In the genomic region with DNA sequence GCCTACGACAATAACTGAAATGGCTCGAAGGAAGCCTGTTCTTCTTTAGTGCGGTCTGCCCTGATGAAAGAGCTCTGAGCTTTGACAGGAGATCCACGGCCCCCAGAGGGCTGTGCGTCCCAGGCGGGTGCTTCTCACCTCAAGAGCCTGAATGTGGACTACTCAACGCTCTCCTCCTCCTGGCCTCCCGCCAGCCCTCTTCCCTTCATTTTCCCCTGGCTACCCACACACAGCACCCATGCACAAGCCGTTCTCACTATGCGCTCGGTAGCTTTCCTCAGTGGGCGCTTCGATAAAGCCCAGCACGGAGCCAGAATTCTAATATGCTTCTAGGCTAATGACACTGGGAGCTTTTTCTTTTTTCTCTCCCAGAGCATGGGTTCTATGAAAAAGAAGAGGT, we compare ENCODE assay signal across 11 mouse cellular contexts. TPM values are rescaled to one million over a fixed set of nuclear protein-coding genes. Genes with fewer than 3 reads are reported as not detected.
A peak's percentile ranks its signal among the peaks of the same experiment; 100 is the strongest.
DNase-seq lines count a peak whose midpoint lies in the region; ATAC-seq and TF ChIP-seq lines count a peak whose summit lies in the region.
"Had no signal": no experiment of that assay in that cellular context is flagged by ENCODE, and none has a peak within 500 bp of the region (broad histone marks: within the 10 kb centered on the region; RNA-seq: fewer than 3 reads in every experiment).

No protein-coding gene starts in this region.

- 0 out of 2 replicates have a peak overlapping the region, but pooled peaks have one; percentile 14 for H3K27ac ChIP-seq in forebrain, embryonic 13.5 days
- H3K27ac ChIP-seq in forebrain, postnatal 0 days (ENCODE audit: low read depth, low read length) = no peak overlapping the region
- no peak overlapping the region; the same call in 1 of the 2 replicates for H3K27ac ChIP-seq in limb, embryonic 13.5 days
- no peak overlapping the region for H3K27ac ChIP-seq in limb, embryonic 10.5 days
- peak overlapping the region; percentile 24; the same call in 1 of the 2 replicates for H3K27ac ChIP-seq in forebrain, embryonic 14.5 days (ENCODE audit: low read depth, low read length)
- H3K27ac ChIP-seq in midbrain, embryonic 15.5 days = peak overlapping the region; percentile 62
- H3K27ac ChIP-seq in kidney, adult 2 months (ENCODE audit: insufficient read depth, low read depth, low read length) = no peak overlapping the region
- H3K27ac ChIP-seq: liver, embryonic 14.5 days had no signal

- peaks cover 19% of the 10 kb centered on the region for H3K4me1 ChIP-seq in forebrain, embryonic 13.5 days
- no peaks in the 10 kb centered on the region for H3K4me1 ChIP-seq in forebrain, postnatal 0 days (ENCODE audit: insufficient read depth)
- H3K4me1 ChIP-seq in limb, embryonic 13.5 days = peaks cover 1% of the 10 kb centered on the region; the same call in 1 of the 2 replicates
- H3K4me1 ChIP-seq in limb, embryonic 10.5 days = peaks cover 5% of the 10 kb centered on the region
- peaks cover 5% of the 10 kb centered on the region for H3K4me1 ChIP-seq in forebrain, embryonic 14.5 days (ENCODE audit: control insufficient read depth, insufficient read depth, low read length)
- H3K4me1 ChIP-seq in midbrain, embryonic 15.5 days = peaks cover 10% of the 10 kb centered on the region
- H3K4me1 ChIP-seq in kidney, adult 2 months (ENCODE audit: control insufficient read depth, insufficient read depth, low read length) = no peaks in the 10 kb centered on the region

- DNase-seq in forebrain, postnatal 0 days = no peak
- DNase-seq in limb, embryonic 10.5 days (ENCODE audit: low spot score) = no peak
- peak; percentile 19 for DNase-seq in forebrain, embryonic 14.5 days (ENCODE audit: low spot score)
- DNase-seq in kidney, adult 2 months = no peak
- DNase-seq: kidney, postnatal 36 days had no signal

- no peak for TF ChIP-seq CTCF in forebrain, postnatal 0 days (IDR thresholded peaks at IDR 0.05; ENCODE audit: low read depth)
- TF ChIP-seq CTCF in kidney, adult 2 months (conservative IDR thresholded peaks at IDR 0.05; ENCODE audit: insufficient read depth, insufficient read length, low read depth, low read length) = no peak

- no peak overlapping the region for H3K4me2 ChIP-seq in forebrain, embryonic 13.5 days
- no peak overlapping the region for H3K4me2 ChIP-seq in forebrain, postnatal 0 days (ENCODE audit: low read depth)
- H3K4me2 ChIP-seq in limb, embryonic 13.5 days (replicated peaks) = no peak overlapping the region
- no peak overlapping the region for H3K4me2 ChIP-seq in forebrain, embryonic 14.5 days (ENCODE audit: low read length)
- peak overlapping the region; percentile 11; the same call in 1 of the 2 replicates for H3K4me2 ChIP-seq in midbrain, embryonic 15.5 days

- H3K9ac ChIP-seq in forebrain, embryonic 13.5 days = no peak overlapping the region
- no peak overlapping the region for H3K9ac ChIP-seq in forebrain, postnatal 0 days
- H3K9ac ChIP-seq in limb, embryonic 13.5 days = peak overlapping the region; percentile 0; the same call in 1 of the 2 replicates
- peak overlapping the region; percentile 40; the same call in 1 of the 2 replicates for H3K9ac ChIP-seq in forebrain, embryonic 14.5 days (ENCODE audit: low read length)
- H3K9ac ChIP-seq in midbrain, embryonic 15.5 days = no peak overlapping the region
- H3K9ac ChIP-seq: liver, embryonic 14.5 days had no signal

- no peak overlapping the region for H3K4me3 ChIP-seq in forebrain, embryonic 13.5 days
- H3K4me3 ChIP-seq in forebrain, postnatal 0 days (ENCODE audit: low read depth, low read length) = no peak overlapping the region
- H3K4me3 ChIP-seq in limb, embryonic 13.5 days = no peak overlapping the region
- no peak overlapping the region for H3K4me3 ChIP-seq in limb, embryonic 10.5 days
- H3K4me3 ChIP-seq in forebrain, embryonic 14.5 days (ENCODE audit: low read depth, low read length) = no peak overlapping the region
- no peak overlapping the region for H3K4me3 ChIP-seq in midbrain, embryonic 15.5 days
- no peak overlapping the region for H3K4me3 ChIP-seq in kidney, adult 2 months (ENCODE audit: insufficient read depth, low read depth, low read length)
- H3K4me3 ChIP-seq: megakaryocyte, embryonic 14.5 days had no signal

- 58% methylated on average over 14 of the region's 14 CpGs for WGBS in forebrain, embryonic 13.5 days
- 45% methylated on average over 14 of the region's 14 CpGs for WGBS in forebrain, postnatal 0 days
- WGBS in limb, embryonic 13.5 days = 74% methylated on average over 14 of the region's 14 CpGs
- WGBS in limb, embryonic 10.5 days = 73% methylated on average over 14 of the region's 14 CpGs
- WGBS in forebrain, embryonic 14.5 days = 57% methylated on average over 14 of the region's 14 CpGs
- WGBS in midbrain, embryonic 15.5 days = 65% methylated on average over 14 of the region's 14 CpGs
- 84% methylated on average over 14 of the region's 14 CpGs for WGBS in kidney, adult 2 months

- no peaks in the 10 kb centered on the region for H3K27me3 ChIP-seq in forebrain, embryonic 13.5 days
- no peaks in the 10 kb centered on the region for H3K27me3 ChIP-seq in forebrain, postnatal 0 days (ENCODE audit: insufficient read depth, low read length)
- H3K27me3 ChIP-seq in limb, embryonic 13.5 days = no peaks in the 10 kb centered on the region
- no peaks in the 10 kb centered on the region for H3K27me3 ChIP-seq in limb, embryonic 10.5 days (ENCODE audit: low read depth, poor library complexity, severe bottlenecking)
- no peaks in the 10 kb centered on the region for H3K27me3 ChIP-seq in forebrain, embryonic 14.5 days (replicated peaks; ENCODE audit: control insufficient read depth, insufficient read depth, low read length)
- no peaks in the 10 kb centered on the region for H3K27me3 ChIP-seq in midbrain, embryonic 15.5 days (replicated peaks)
- H3K27me3 ChIP-seq in kidney, adult 2 months (replicated peaks; ENCODE audit: control insufficient read depth, insufficient read depth, low read length) = no peaks in the 10 kb centered on the region
- H3K27me3 ChIP-seq: megakaryocyte, embryonic 14.5 days had no signal

- H3K36me3 ChIP-seq in forebrain, embryonic 13.5 days (ENCODE audit: poor library complexity, severe bottlenecking) = peaks cover 12% of the 10 kb centered on the region; the same call in 1 of the 2 replicates
- no peaks in the 10 kb centered on the region for H3K36me3 ChIP-seq in forebrain, postnatal 0 days (ENCODE audit: insufficient read depth)
- no peaks in the 10 kb centered on the region for H3K36me3 ChIP-seq in limb, embryonic 13.5 days
- H3K36me3 ChIP-seq in limb, embryonic 10.5 days = peaks cover 10% of the 10 kb centered on the region; the same call in 1 of the 2 replicates
- H3K36me3 ChIP-seq in forebrain, embryonic 14.5 days (ENCODE audit: control insufficient read depth, insufficient read depth, low read length) = no peaks in the 10 kb centered on the region
- 0 out of 2 replicates have a peak, but pooled peaks cover 6% of the 10 kb centered on the region for H3K36me3 ChIP-seq in midbrain, embryonic 15.5 days (replicated peaks)
- H3K36me3 ChIP-seq in kidney, adult 2 months (ENCODE audit: control insufficient read depth, insufficient read depth, low read length) = no peaks in the 10 kb centered on the region

- H3K9me3 ChIP-seq in forebrain, embryonic 13.5 days (replicated peaks) = no peaks in the 10 kb centered on the region
- no peaks in the 10 kb centered on the region for H3K9me3 ChIP-seq in forebrain, postnatal 0 days (ENCODE audit: low read length)
- no peaks in the 10 kb centered on the region for H3K9me3 ChIP-seq in limb, embryonic 13.5 days
- H3K9me3 ChIP-seq in limb, embryonic 10.5 days (replicated peaks) = no peaks in the 10 kb centered on the region
- no peaks in the 10 kb centered on the region for H3K9me3 ChIP-seq in forebrain, embryonic 14.5 days (replicated peaks; ENCODE audit: control insufficient read depth, low read length)
- H3K9me3 ChIP-seq in midbrain, embryonic 15.5 days = no peaks in the 10 kb centered on the region
- H3K9me3 ChIP-seq: megakaryocyte, embryonic 14.5 days had no signal

- no peak for TF ChIP-seq POLR2A in kidney, adult 2 months (IDR thresholded peaks at IDR 0.05; ENCODE audit: low read depth, low read length)

- ATAC-seq in forebrain, embryonic 13.5 days = no peak
- no peak for ATAC-seq in forebrain, postnatal 0 days
- ATAC-seq in limb, embryonic 13.5 days (ENCODE audit: low FRiP score, low read depth) = no peak
- no peak for ATAC-seq in forebrain, embryonic 14.5 days
- ATAC-seq in midbrain, embryonic 15.5 days (replicated peaks) = no peak
- ATAC-seq in CD4-positive, CD25-positive, alpha-beta regulatory T cell, adult 4 months = no peak

RNA-seq across cellular contexts. Expression of a gene that starts 14.9 kb away (rescaled TPM):
- 9.7 and 10.5 TPM in 2 replicates for polyA plus RNA-seq in forebrain, embryonic 13.5 days (2015; fragmentation: Nextera tagmentation; extraction: Ambion mirVana)
- 39.2 and 47.1 TPM in 2 replicates for total RNA-seq in forebrain, postnatal 0 days (2014; rRNA removed)
- 13.7 and 18.9 TPM in 2 replicates for polyA plus RNA-seq in forebrain, postnatal 0 days (2015; fragmentation: Nextera tagmentation; extraction: Ambion mirVana)
- 4.5 and 6.0 TPM in 2 replicates for polyA plus RNA-seq in limb, embryonic 13.5 days (2015; fragmentation: Nextera tagmentation; extraction: Ambion mirVana)
- polyA plus RNA-seq in limb, embryonic 10.5 days (2016; fragmentation: Nextera tagmentation; extraction: Ambion mirVana) = 3.0 and 4.1 TPM in 2 replicates
- 8.3 and 10.6 TPM in 2 replicates for polyA plus RNA-seq in forebrain, embryonic 14.5 days (2014; fragmentation: Nextera tagmentation; extraction: Ambion mirVana)
- polyA plus RNA-seq in midbrain, embryonic 15.5 days (2015; fragmentation: Nextera tagmentation; extraction: Ambion mirVana) = 31.2 and 33.9 TPM in 2 replicates
- polyA plus RNA-seq in CD4-positive, CD25-positive, alpha-beta regulatory T cell, adult 4 months (2017; shearing (Covaris generic)) = 1 to 10 TPM; 2.8 to 3.3 TPM
- 27.5 and 31.0 TPM in 2 replicates for polyA plus RNA-seq in kidney, adult 2 months (2012; rRNA removed)

RNA-seq across cellular contexts. Expression of a gene that starts 15.9 kb away (rescaled TPM):
- polyA plus RNA-seq in forebrain, embryonic 13.5 days (2015; fragmentation: Nextera tagmentation; extraction: Ambion mirVana) = 33.3 and 39.1 TPM in 2 replicates
- 32.7 and 33.2 TPM in 2 replicates for total RNA-seq in forebrain, postnatal 0 days (2014; rRNA removed)
- polyA plus RNA-seq in forebrain, postnatal 0 days (2015; fragmentation: Nextera tagmentation; extraction: Ambion mirVana) = 23.8 and 25.5 TPM in 2 replicates
- 44.8 and 45.6 TPM in 2 replicates for polyA plus RNA-seq in limb, embryonic 13.5 days (2015; fragmentation: Nextera tagmentation; extraction: Ambion mirVana)
- 55.3 and 61.4 TPM in 2 replicates for polyA plus RNA-seq in limb, embryonic 10.5 days (2016; fragmentation: Nextera tagmentation; extraction: Ambion mirVana)
- 33.2 and 38.2 TPM in 2 replicates for polyA plus RNA-seq in forebrain, embryonic 14.5 days (2014; fragmentation: Nextera tagmentation; extraction: Ambion mirVana)
- 26.3 and 28.6 TPM in 2 replicates for polyA plus RNA-seq in midbrain, embryonic 15.5 days (2015; fragmentation: Nextera tagmentation; extraction: Ambion mirVana)
- polyA plus RNA-seq in CD4-positive, CD25-positive, alpha-beta regulatory T cell, adult 4 months (2017; shearing (Covaris generic)) = 10 to 100 TPM; 38.5 to 53.0 TPM
- 6.3 and 6.6 TPM in 2 replicates for polyA plus RNA-seq in kidney, adult 2 months (2012; rRNA removed)

RNA-seq across cellular contexts. Expression of a gene that starts 43.6 kb away (rescaled TPM):
- polyA plus RNA-seq in forebrain, embryonic 13.5 days (2015; fragmentation: Nextera tagmentation; extraction: Ambion mirVana) = 18.3 and 20.0 TPM in 2 replicates
- 21.8 and 25.8 TPM in 2 replicates for total RNA-seq in forebrain, postnatal 0 days (2014; rRNA removed)
- polyA plus RNA-seq in forebrain, postnatal 0 days (2015; fragmentation: Nextera tagmentation; extraction: Ambion mirVana) = 7.8 and 9.6 TPM in 2 replicates
- 21.9 and 22.4 TPM in 2 replicates for polyA plus RNA-seq in limb, embryonic 13.5 days (2015; fragmentation: Nextera tagmentation; extraction: Ambion mirVana)
- 19.6 and 21.5 TPM in 2 replicates for polyA plus RNA-seq in limb, embryonic 10.5 days (2016; fragmentation: Nextera tagmentation; extraction: Ambion mirVana)
- 12.9 and 13.7 TPM in 2 replicates for polyA plus RNA-seq in forebrain, embryonic 14.5 days (2014; fragmentation: Nextera tagmentation; extraction: Ambion mirVana)
- 16.0 and 17.1 TPM in 2 replicates for polyA plus RNA-seq in midbrain, embryonic 15.5 days (2015; fragmentation: Nextera tagmentation; extraction: Ambion mirVana)
- 10 to 100 TPM; 16.5 to 21.8 TPM for polyA plus RNA-seq in CD4-positive, CD25-positive, alpha-beta regulatory T cell, adult 4 months (2017; shearing (Covaris generic))
- 35.2 and 40.1 TPM in 2 replicates for polyA plus RNA-seq in kidney, adult 2 months (2012; rRNA removed)

RNA-seq across cellular contexts. Expression of a gene that starts 43.8 kb away (rescaled TPM):
- polyA plus RNA-seq in forebrain, embryonic 13.5 days (2015; fragmentation: Nextera tagmentation; extraction: Ambion mirVana) = 30.5 and 35.7 TPM in 2 replicates
- total RNA-seq in forebrain, postnatal 0 days (2014; rRNA removed) = 40.2 and 46.5 TPM in 2 replicates
- polyA plus RNA-seq in forebrain, postnatal 0 days (2015; fragmentation: Nextera tagmentation; extraction: Ambion mirVana) = 40.1 and 45.8 TPM in 2 replicates
- 29.2 and 30.3 TPM in 2 replicates for polyA plus RNA-seq in limb, embryonic 13.5 days (2015; fragmentation: Nextera tagmentation; extraction: Ambion mirVana)
- polyA plus RNA-seq in limb, embryonic 10.5 days (2016; fragmentation: Nextera tagmentation; extraction: Ambion mirVana) = 13.2 and 17.3 TPM in 2 replicates
- 45.9 and 56.0 TPM in 2 replicates for polyA plus RNA-seq in forebrain, embryonic 14.5 days (2014; fragmentation: Nextera tagmentation; extraction: Ambion mirVana)
- 38.6 and 40.4 TPM in 2 replicates for polyA plus RNA-seq in midbrain, embryonic 15.5 days (2015; fragmentation: Nextera tagmentation; extraction: Ambion mirVana)
- 1 to 10 TPM; 7.8 to 8.9 TPM for polyA plus RNA-seq in CD4-positive, CD25-positive, alpha-beta regulatory T cell, adult 4 months (2017; shearing (Covaris generic))
- polyA plus RNA-seq in kidney, adult 2 months (2012; rRNA removed) = 49.7 and 52.0 TPM in 2 replicates

RNA-seq across cellular contexts. Expression of a gene that starts 51.3 kb away (rescaled TPM):
- polyA plus RNA-seq in forebrain, embryonic 13.5 days (2015; fragmentation: Nextera tagmentation; extraction: Ambion mirVana) = 6.8 and 8.1 TPM in 2 replicates
- 14.2 and 15.9 TPM in 2 replicates for total RNA-seq in forebrain, postnatal 0 days (2014; rRNA removed)
- 6.8 and 8.1 TPM in 2 replicates for polyA plus RNA-seq in forebrain, postnatal 0 days (2015; fragmentation: Nextera tagmentation; extraction: Ambion mirVana)
- 5.3 and 5.8 TPM in 2 replicates for polyA plus RNA-seq in limb, embryonic 13.5 days (2015; fragmentation: Nextera tagmentation; extraction: Ambion mirVana)
- 4.8 and 5.7 TPM in 2 replicates for polyA plus RNA-seq in limb, embryonic 10.5 days (2016; fragmentation: Nextera tagmentation; extraction: Ambion mirVana)
- 6.8 and 7.6 TPM in 2 replicates for polyA plus RNA-seq in forebrain, embryonic 14.5 days (2014; fragmentation: Nextera tagmentation; extraction: Ambion mirVana)
- 9.9 and 10.2 TPM in 2 replicates for polyA plus RNA-seq in midbrain, embryonic 15.5 days (2015; fragmentation: Nextera tagmentation; extraction: Ambion mirVana)
- 1 to 10 TPM; 5.1 to 5.9 TPM for polyA plus RNA-seq in CD4-positive, CD25-positive, alpha-beta regulatory T cell, adult 4 months (2017; shearing (Covaris generic))
- 12.8 and 13.9 TPM in 2 replicates for polyA plus RNA-seq in kidney, adult 2 months (2012; rRNA removed)

Comparison
In these comparisons a context has a peak if more than half of its experiments do, and no peak if none do; other contexts are left out.
1. H3K27ac ChIP-seq: peak in forebrain, embryonic 13.5 days (single experiment), forebrain, embryonic 14.5 days (single experiment) and midbrain, embryonic 15.5 days (single experiment); none in forebrain, postnatal 0 days (single experiment), limb, embryonic 13.5 days (single experiment), limb, embryonic 10.5 days (single experiment) and kidney, adult 2 months (single experiment).
2. H3K9ac ChIP-seq: peak in limb, embryonic 13.5 days (single experiment) and forebrain, embryonic 14.5 days (single experiment); none in forebrain, embryonic 13.5 days (single experiment), forebrain, postnatal 0 days (single experiment) and midbrain, embryonic 15.5 days (single experiment).